Mouse (Mus musculus) CD4-positive, CD25-positive, alpha-beta regulatory T cell, adult 2 months (primary cell): ENCODE measurements around the gene Fam53b.
A peak's percentile ranks its signal among the peaks of the same experiment; 100 is the strongest.
"Not testable (repeated sequence)": the region's sequence is repeated elsewhere in the genome, so short reads cannot be mapped to it uniquely, and the experiment has no call there.

ENCODE experiments used
- DNase-seq: peaks from one replicate; pipeline ENCODE4 v3.0.0-alpha.2; 2012; ENCODE audit warnings: low read depth, low spot score

Fam53b gene

DNA sequence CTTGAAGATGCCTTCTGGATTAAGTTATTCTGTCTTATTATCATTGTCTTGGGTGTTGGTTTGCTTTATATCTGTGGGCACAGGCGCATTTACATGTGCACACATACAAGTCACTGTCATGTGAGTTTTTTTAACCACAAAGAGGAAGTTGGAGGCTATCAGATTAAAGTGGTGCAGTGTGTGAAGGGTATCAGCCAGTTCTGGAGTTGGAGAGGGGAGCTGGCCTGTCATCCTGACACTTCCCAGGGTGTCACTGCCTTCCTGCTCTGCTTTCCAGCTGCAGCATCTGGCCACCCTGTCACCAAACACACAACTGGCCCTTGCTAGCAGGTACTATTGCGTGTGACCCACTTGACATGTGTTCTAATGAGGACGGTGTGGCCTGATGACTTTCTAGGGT lies 127.2 kb downstream of the Fam53b start:
- DNase-seq = peak; percentile 60

DNA sequence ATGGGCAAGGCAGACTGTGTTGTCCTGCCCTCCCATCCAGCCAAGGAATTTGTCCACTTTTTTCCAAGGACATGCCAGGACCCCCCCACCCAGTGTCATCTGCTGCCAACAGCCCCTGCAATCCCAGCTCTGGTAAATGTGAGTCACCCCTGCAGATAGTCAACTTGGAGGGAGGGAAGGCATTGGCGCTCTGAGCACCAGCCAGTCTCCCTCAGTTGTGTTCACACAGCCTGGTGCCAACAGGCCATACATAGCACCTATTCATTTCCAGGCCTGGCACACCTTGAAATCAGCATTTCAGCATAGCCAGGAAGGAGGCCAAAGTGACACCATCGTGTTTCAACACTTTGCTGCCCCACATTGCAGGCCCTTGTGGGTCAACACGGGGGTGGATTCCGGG lies 129.8 kb downstream of the Fam53b start:
- DNase-seq = no peak

DNA sequence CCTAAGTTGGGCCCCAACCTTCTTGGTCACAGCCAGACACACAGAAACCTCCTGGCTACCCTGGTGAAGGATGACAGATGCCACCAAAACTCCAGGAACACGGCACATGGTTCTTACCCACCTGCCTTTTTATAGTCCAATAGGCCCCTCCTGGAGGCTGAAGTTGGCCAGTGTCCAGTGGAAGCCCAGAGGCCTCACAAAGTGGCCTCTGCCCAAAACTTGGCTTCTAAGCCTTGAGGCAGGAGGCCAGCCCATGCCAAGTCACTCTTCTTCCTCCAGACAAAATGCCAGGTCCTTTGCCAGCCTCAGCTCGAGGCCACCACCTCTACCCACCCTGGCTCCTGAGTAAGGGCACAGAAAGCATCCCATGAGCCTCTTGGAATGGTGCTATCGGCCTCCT lies 130.8 kb downstream of the Fam53b start:
- no peak for DNase-seq

DNA sequence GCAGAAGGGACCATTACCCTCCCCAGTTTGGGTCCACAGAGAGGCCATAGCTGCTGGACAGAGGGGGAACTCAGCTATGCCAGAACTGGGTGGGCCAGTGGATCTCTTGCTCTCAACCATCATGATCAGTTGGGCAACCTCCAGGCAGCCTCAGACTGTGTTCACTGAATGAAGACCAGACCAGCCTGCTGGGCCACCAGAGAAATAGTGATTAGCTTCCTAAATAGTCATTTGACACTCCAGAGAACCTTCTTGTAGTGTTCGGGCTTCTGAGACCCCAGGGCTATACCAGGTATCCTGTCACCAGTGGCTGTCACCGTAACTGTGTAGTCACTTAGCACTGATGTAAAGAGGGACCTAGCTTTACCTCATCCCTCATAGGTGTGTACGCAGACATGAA lies 131.3 kb downstream of the Fam53b start:
- no peak for DNase-seq

DNA sequence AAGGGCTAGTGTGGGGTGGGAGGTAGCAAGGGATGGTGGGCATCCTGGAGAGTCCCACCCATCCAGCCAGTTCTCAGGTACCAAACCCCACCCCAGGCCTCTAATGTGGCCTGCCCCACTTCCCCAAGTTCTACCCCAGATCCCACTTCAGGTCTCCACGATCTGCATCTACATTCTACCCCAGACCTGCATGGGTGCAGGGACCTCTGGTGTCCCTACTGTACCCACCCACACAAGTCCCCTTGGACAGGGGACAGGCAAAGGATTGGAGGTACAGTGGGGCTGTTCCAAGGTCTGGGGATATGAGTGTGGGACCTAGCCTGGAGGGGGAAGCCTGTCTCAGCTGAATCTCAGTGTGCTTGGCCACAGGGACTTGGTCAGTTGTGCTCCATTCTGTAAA lies 131.9 kb downstream of the Fam53b start:
- no peak for DNase-seq

DNA sequence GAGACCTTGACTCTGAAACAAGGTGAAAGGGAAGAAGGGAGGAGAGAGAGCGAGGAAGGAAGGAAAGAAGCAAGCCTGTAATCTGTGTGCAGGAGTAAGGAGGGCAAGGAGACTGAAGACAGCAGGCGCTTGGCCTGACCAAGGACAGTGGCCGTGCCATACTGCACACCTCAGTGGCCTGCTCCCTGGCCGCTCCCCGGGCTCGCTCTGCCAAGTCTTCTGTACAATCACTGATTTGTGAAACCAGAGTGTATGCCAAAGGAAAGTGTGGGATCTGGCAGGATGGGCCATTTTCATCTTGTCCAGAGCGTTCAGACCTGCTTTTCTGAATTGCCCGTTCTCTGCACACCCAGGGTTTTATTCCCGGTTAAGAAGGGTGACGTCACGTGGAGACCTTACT lies 132.4 kb downstream of the Fam53b start:
- DNase-seq = no peak

DNA sequence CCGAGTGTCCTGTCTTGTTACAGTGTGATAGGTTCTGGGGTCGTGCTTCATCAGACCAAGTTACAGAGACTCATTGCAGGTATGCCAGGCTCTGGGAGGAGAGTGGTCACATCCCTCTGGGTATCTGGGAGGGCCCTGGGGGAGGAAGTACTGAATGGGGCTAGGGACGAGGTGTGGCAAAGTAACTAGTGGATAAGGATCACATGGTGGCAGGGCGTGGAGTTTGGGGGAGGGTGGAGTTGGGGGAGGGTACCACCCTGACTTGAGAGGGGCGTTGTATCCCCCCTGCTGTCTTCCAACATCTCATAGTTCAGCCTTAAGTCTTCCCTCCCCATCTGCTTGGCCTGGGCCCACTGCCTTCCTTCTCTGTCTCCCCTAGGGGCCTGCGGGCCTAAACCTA lies 134.1 kb downstream of the Fam53b start:
- no peak for DNase-seq

DNA sequence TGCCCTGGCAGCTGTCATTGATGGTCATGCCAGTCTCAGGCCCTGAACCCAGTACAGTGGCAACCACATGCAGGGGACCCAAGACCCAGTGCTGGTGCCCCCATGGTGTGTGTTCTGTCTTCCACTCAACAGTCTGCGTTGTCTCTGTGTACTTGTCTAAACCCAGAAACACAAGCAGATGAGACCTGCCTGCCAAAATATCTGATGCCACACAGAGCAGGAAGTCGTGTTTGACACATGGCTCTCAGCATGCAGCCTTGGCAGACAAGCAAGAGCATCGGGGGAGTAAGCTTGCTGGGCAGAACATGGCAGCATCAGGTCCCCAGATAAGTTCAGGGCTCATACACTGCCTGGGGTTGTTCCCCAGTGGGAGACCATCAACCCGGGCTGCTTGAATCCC lies 134.6 kb downstream of the Fam53b start:
- no peak for DNase-seq

DNA sequence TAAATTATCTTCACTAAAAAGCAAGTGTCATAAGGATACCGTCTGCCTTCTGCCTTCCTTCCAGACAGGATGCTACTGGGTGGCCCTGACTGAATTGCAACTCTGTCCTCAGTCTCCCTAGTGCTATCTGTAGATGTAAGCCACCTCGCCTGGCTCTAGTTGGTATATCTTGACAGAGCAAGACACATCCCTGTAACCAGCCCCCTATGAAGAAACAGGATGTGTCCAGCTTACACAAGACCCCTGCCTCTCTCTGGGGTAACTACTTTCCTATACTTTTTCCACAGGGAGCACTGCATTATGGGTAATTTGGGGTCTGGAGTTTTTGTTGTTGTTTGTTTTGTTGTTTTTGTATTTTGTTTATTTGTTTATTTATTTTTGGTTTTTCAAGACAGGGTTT lies 137.8 kb downstream of the Fam53b start:
- no peak for DNase-seq

DNA sequence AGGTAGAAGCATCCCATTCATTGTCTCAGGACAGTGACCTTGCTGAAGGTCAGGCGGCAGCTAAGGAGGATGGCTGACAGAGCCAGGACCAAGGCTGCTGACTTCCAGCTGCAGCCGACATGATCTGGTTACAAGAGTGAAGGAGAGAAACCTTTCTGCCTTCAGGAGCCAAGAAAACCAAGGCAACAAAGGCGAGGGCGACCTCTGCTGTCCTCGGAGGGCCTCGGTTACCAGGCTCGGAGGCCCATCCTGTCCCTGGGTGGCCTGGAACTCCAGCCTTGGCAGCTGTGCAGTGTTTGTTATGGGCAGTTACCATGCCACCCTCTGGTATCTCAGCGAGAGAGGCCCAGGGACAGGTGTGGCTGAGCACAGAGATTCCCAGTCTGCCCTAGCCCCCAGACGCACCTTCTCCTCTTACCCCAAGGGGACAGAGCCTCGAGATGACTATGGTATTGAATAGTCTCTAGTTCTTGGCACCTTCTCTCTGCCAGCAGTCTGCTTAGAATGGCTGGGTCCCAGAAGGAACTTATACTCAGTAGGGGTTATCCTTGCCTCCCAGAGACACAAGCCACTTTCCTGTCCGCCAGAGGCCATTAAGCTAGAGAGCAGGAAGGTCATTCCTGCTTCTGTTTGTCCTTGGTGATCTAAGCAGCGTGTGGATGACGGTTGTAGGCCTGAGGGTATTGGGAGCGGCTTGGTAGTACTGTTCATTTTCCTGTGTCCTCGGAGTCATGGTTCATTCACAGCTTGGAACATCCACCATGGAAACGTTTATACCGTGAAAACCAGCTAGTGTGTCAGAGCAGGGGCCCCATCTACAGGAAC lies 139.5 kb downstream of the Fam53b start:
- no peak for DNase-seq

DNA sequence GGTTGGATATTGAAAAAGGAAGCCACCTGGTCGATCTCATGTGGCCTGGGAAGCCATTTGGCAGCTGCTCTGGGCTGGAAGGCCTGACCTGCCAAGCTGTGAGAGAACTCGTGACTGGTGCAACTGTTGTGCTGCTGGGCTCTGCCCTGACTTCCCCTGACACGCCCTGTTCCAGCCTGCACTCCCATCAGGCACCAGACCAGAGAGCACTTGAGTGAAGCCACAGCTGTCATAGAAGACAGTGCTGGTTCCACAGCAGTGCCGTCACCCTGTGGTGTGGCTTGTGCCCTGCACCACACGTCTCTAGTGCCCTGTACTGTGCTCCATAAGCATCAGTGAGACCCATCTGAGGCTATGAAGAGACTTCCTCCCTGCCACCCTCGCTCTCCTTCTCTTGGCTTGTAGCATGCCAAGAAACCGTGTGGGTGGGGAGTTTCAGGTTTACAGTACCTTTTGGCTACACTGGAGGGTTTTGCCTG lies 141.2 kb downstream of the Fam53b start:
- peak; percentile 66 for DNase-seq

DNA sequence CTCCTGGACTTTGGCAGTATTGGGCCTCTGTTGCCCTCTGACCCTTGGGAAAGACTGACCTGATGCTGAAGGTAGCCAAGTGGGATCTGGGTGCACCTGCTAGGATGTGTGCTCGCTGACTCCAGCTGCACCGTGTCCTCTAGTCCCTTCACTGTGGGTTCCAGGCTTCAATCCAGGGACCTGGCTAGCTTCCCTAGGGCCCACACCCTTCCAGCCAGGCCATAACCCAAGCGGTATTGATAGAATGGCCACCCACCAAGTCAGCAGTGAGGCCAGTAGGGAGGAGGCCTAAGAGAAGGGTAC lies 142.9 kb downstream of the Fam53b start:
- DNase-seq = no peak

DNA sequence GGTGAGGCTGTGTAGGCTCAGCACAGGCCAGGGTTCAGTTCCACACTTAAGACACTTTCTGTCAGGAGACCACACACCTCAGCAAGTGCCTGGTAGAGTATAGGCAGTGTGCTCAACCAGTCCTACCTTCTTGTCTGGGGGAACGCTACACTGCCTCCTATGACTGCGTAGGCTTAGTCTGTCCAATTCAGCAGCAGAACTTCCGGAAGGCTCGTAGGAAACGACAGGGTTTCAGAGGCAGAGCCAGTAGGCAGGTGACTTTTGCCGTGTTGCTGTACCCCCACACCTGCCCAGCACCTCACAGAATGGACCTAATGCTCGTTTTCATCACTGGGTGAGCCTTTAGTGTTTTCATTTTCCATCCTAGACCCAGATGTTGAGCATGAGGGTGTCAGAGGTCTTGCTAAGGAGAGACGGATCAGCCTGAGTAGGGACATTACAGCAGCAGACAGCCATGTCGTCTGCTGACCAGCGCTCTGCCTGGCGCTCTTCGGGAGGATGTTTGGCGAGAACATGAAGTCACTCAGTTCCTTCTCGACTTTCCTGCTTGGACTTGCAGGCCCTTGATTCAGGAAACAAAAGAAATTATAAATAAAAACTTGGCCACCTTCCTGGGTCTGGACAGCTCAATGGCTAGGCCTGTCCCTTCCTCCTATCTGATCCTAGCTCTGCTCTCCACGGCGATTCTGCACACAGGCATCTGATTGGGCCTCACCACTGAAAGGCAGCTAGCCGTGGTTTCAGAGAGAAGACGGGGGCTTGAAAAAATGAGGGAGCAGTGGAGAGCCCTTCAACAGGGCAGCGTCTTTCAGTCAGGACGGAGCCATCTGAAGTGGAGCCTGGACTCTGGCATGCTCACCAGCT lies 143.5 kb downstream of the Fam53b start:
- no peak for DNase-seq

DNA sequence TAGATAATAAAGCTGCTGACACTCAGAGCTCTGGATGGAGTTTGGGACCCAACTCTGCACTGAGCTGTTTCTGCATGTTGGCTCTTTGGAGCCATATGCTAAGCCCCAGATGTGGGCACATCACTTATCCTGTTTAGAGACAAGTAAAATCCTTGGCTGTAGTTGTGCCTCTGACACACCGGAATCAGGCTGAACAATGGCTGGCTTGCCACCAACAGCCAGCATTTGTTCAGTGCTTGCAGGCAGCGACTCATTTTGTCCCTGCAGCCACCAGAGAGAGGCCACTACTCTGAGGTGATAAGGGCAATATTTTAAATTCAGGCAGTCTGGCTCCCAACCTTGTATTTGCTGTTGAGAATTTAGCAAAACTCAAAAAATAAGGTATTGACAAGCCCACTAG lies 145.1 kb downstream of the Fam53b start:
- DNase-seq = no peak

DNA sequence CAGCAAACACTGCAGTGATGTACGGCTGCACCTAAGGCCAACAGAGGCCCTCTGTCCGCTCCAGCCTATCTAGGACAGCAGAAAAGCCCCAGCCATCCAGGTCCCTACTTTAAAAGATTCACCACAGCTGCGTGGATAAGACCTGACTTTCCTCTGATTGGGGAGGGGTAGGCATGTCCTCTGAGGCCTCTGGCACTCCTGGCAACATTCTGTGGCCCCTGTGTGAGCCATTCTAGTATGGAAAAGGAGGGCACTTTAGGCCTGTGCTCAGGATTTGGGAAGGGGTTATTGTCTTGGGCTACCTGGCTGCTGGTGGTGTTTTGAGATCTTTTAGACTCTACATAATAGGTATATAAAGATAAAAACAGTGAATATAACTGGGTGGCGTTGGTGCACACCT lies 147.2 kb downstream of the Fam53b start:
- DNase-seq = no peak

DNA sequence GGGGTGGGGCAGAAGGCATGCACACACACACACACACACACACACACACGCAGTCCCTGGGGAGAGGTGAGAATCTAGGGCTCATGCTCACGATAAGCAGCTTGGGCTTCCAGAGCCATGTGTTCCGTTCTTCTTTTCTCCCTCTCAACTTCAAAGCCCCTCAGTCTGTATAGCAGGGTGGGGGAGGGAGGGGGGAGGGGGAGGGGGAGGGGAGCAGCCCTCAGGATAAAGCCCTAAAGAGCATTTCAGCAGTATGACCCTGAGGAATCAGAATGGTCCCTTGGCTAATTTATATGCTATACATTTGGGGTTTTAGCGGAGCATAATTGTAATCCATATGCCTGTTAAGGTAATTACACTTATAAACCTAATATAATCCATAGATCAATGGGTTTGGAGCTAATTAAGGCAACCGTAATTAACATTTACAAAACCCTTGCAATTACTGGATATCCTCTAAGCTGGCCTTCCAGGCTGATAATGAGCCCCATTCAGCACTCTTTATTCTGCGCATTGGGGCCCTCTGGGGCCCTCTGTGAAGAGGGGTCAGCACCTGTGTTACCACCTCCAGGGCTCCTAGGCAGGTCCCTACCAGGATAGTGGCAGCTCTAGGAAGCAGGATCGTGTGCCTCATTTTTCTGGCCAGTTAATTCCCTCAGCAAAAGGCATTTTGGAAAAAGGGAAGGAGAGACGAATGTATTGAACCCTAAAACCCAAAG lies 147.9 kb downstream of the Fam53b start:
- no peak for DNase-seq

DNA sequence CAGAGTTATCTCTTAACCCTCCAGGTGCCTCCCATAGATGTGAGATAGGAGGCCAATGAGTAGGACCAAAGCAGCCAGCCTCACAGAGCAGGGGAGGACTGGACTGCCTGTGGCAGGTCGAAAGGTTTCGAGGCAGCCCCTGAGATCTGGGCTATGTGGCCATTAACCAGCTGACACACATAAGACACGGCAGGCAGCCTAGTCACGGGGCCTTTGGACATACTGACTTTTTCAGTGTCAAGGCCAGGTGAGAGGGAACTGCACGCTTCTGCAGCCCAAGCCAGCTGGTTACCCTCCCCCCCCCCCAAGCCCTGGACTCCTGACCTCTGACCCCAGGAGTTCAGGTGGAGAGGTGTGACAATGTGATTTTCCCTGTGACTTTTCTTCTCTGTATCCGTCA lies 148.9 kb downstream of the Fam53b start:
- no peak for DNase-seq

DNA sequence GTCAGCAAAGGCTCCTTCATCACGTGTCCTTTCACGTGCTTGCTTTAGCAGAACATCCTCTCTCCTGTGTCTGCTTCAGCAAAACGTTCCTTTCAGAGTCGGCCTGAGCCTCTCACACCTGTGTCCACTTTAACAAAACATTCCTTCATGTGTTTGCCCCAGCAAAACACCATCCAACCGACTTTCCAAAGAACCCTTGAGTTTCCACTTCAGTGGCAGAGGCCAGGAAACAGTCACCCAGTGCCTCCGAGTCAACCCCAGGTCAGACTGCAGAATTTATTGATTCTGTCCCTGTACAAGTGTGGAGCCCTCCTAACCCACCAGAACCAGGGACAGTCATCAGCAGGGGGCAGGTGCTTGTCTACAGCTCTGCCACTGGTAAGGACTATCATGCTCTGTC lies 150.9 kb downstream of the Fam53b start:
- not testable (repeated sequence) for DNase-seq
